Mouse (Mus musculus): ENCODE results near the gene Hcfc2. TPM values are rescaled to one million over a fixed set of nuclear protein-coding genes. Genes with fewer than 3 reads are reported as not detected.

Gene Hcfc2
- polyA plus RNA-seq, 1 experiment, result 5.0 TPM

- Histone ChIP-seq H3K4me3 (ENCODE audit: extremely low read depth, insufficient read depth, insufficient read length) (no peak overlapping the region), H3K4me1 (ENCODE audit: control insufficient read depth, insufficient read depth, insufficient read length) (no peaks in the 10 kb centered on the region), H3K27me3 (ENCODE audit: control insufficient read depth, insufficient read depth, low read length) (no peaks in the 10 kb centered on the region), H3K36me3 (ENCODE audit: control insufficient read depth, insufficient read depth, low read length) (peaks cover 25% of the 10 kb centered on the region), H3K27ac (ENCODE audit: insufficient read depth, low read length) (no peak overlapping the region)
- TF ChIP-seq POLR2A (IDR thresholded peaks at IDR 0.05; ENCODE audit: low read depth, low read length) (no peak), CTCF (IDR thresholded peaks at IDR 0.05; ENCODE audit: extremely low read depth, insufficient read depth, insufficient read length, insufficient replicate concordance) (no peak)
- 85% methylated on average over 6 of the region's 6 CpGs for WGBS
- DNase-seq (ENCODE audit: low read depth in 1 of 2, low spot score in 2 of 2), result no peak
These were observed 48.3 kb downstream of the Hcfc2 start for GRCm38 (mm10) chr10:82744296-82744695.

GRCm38 (mm10) chr10:82745301-82745700 lies 49.3 kb downstream of the Hcfc2 start:
- DNase-seq (ENCODE audit: low read depth in 1 of 2, low spot score in 2 of 2), result no peak
- H3K4me1 ChIP-seq (ENCODE audit: control insufficient read depth, insufficient read depth, insufficient read length), result no peaks in the 10 kb centered on the region
- H3K4me3 ChIP-seq (ENCODE audit: extremely low read depth, insufficient read depth, insufficient read length), result no peak overlapping the region
- 95% methylated on average over 5 of the region's 5 CpGs for WGBS
- TF ChIP-seq CTCF (IDR thresholded peaks at IDR 0.05; ENCODE audit: extremely low read depth, insufficient read depth, insufficient read length, insufficient replicate concordance), result no peak
- TF ChIP-seq POLR2A (IDR thresholded peaks at IDR 0.05; ENCODE audit: low read depth, low read length), result no peak
- H3K36me3 ChIP-seq (ENCODE audit: control insufficient read depth, insufficient read depth, low read length), result peaks cover 26% of the 10 kb centered on the region
- no peaks in the 10 kb centered on the region for H3K27me3 ChIP-seq (ENCODE audit: control insufficient read depth, insufficient read depth, low read length)
- H3K27ac ChIP-seq (ENCODE audit: insufficient read depth, low read length), result no peak overlapping the region

GRCm38 (mm10) chr10:82746988-82747850 lies 51.3 kb downstream of the Hcfc2 start:
- H3K27me3 ChIP-seq (ENCODE audit: control insufficient read depth, insufficient read depth, low read length), result no peaks in the 10 kb centered on the region
- H3K27ac ChIP-seq (ENCODE audit: insufficient read depth, low read length), result no peak overlapping the region
- no peaks in the 10 kb centered on the region for H3K4me1 ChIP-seq (ENCODE audit: control insufficient read depth, insufficient read depth, insufficient read length)
- TF ChIP-seq POLR2A (IDR thresholded peaks at IDR 0.05; ENCODE audit: low read depth, low read length), result no peak
- no peak for TF ChIP-seq CTCF (IDR thresholded peaks at IDR 0.05; ENCODE audit: extremely low read depth, insufficient read depth, insufficient read length, insufficient replicate concordance)
- H3K4me3 ChIP-seq (ENCODE audit: extremely low read depth, insufficient read depth, insufficient read length), result no peak overlapping the region
- no peak for DNase-seq (ENCODE audit: low read depth in 1 of 2, low spot score in 2 of 2)
- WGBS, result 91% methylated on average over 15 of the region's 15 CpGs
- H3K36me3 ChIP-seq (ENCODE audit: control insufficient read depth, insufficient read depth, low read length), result peaks cover 40% of the 10 kb centered on the region

- H3K36me3 ChIP-seq (ENCODE audit: control insufficient read depth, insufficient read depth, low read length), result peaks cover 63% of the 10 kb centered on the region
- 98% methylated on average over 6 of the region's 6 CpGs for WGBS
These were observed 54.8 kb downstream of the Hcfc2 start for GRCm38 (mm10) chr10:82750778-82751177.

GRCm38 (mm10) chr10:82752921-82753320 lies 57.0 kb downstream of the Hcfc2 start:
- no peaks in the 10 kb centered on the region for H3K27me3 ChIP-seq (ENCODE audit: control insufficient read depth, insufficient read depth, low read length)
- H3K36me3 ChIP-seq (ENCODE audit: control insufficient read depth, insufficient read depth, low read length), result peaks cover 57% of the 10 kb centered on the region
- DNase-seq (ENCODE audit: low read depth in 1 of 2, low spot score in 2 of 2), result no peak
- no peak overlapping the region for H3K27ac ChIP-seq (ENCODE audit: insufficient read depth, low read length)
- 97% methylated on average over 3 of the region's 3 CpGs for WGBS
- no peaks in the 10 kb centered on the region for H3K4me1 ChIP-seq (ENCODE audit: control insufficient read depth, insufficient read depth, insufficient read length)
- H3K4me3 ChIP-seq (ENCODE audit: extremely low read depth, insufficient read depth, insufficient read length), result no peak overlapping the region
- TF ChIP-seq CTCF (IDR thresholded peaks at IDR 0.05; ENCODE audit: extremely low read depth, insufficient read depth, insufficient read length, insufficient replicate concordance), result no peak
- TF ChIP-seq POLR2A (IDR thresholded peaks at IDR 0.05; ENCODE audit: low read depth, low read length), result no peak

More at GRCm38 (mm10) chr10:82750778-82751177, 54.8 kb downstream of the Hcfc2 start:
- H3K4me3 ChIP-seq (ENCODE audit: extremely low read depth, insufficient read depth, insufficient read length), result no peak overlapping the region
- TF ChIP-seq CTCF (IDR thresholded peaks at IDR 0.05; ENCODE audit: extremely low read depth, insufficient read depth, insufficient read length, insufficient replicate concordance) (no peak), POLR2A (IDR thresholded peaks at IDR 0.05; ENCODE audit: low read depth, low read length) (no peak)
- no peak for DNase-seq (ENCODE audit: low read depth in 1 of 2, low spot score in 2 of 2)
- no peaks in the 10 kb centered on the region for H3K4me1 ChIP-seq (ENCODE audit: control insufficient read depth, insufficient read depth, insufficient read length)
- no peaks in the 10 kb centered on the region for H3K27me3 ChIP-seq (ENCODE audit: control insufficient read depth, insufficient read depth, low read length)
- no peak overlapping the region for H3K27ac ChIP-seq (ENCODE audit: insufficient read depth, low read length)

- no peak overlapping the region for H3K27ac ChIP-seq (ENCODE audit: insufficient read depth, low read length)
- no peak overlapping the region for H3K4me3 ChIP-seq (ENCODE audit: extremely low read depth, insufficient read depth, insufficient read length)
- no peaks in the 10 kb centered on the region for H3K4me1 ChIP-seq (ENCODE audit: control insufficient read depth, insufficient read depth, insufficient read length)
- H3K27me3 ChIP-seq (ENCODE audit: control insufficient read depth, insufficient read depth, low read length), result no peaks in the 10 kb centered on the region
- H3K36me3 ChIP-seq (ENCODE audit: control insufficient read depth, insufficient read depth, low read length), result peaks cover 55% of the 10 kb centered on the region
- 95% methylated on average over 1 of the region's 1 CpGs for WGBS
- TF ChIP-seq CTCF (IDR thresholded peaks at IDR 0.05; ENCODE audit: extremely low read depth, insufficient read depth, insufficient read length, insufficient replicate concordance) (no peak), POLR2A (IDR thresholded peaks at IDR 0.05; ENCODE audit: low read depth, low read length) (no peak)
- DNase-seq (ENCODE audit: low read depth in 1 of 2, low spot score in 2 of 2), result no peak
These were observed 58.7 kb downstream of the Hcfc2 start for GRCm38 (mm10) chr10:82754642-82755041.
